Mouse (Mus musculus) heart, embryonic 11.5 days (tissue): ENCODE data around the gene Rsc1a1. TPM values are rescaled to one million over a fixed set of nuclear protein-coding genes. Genes with fewer than 3 reads are reported as not detected.

Experiments
- ATAC-seq: fragments of 200-750 bp; cut with Nextera tagmentation; replicated peaks from 2 replicates; pipeline ENCODE4 v1.8.0; 2017; ENCODE audit warnings: moderate library complexity; ENCODE audit not compliant: insufficient number of reproducible peaks, low FRiP score, low TSS enrichment
- H3K27ac ChIP-seq: fragments of 300-500 bp; sonication (generic); 2 replicates; pipeline ENCODE4 v1.5.1; 2014; ENCODE audit warnings: mild to moderate bottlenecking, low read depth, low read length
- H3K27me3 ChIP-seq: fragments of 300-500 bp; sonication (generic); 2 replicates; pipeline ENCODE4 v1.6.1; 2014; ENCODE audit warnings: mild to moderate bottlenecking, low read length, mixed read lengths; ENCODE audit not compliant: control insufficient read depth, insufficient read depth
- H3K36me3 ChIP-seq: fragments of 300-500 bp; sonication (generic); 2 replicates; pipeline ENCODE4 v1.6.1; 2014; ENCODE audit warnings: mild to moderate bottlenecking, low read length, moderate library complexity, mixed read lengths; ENCODE audit not compliant: control insufficient read depth, insufficient read depth
- H3K4me1 ChIP-seq: fragments of 300-500 bp; sonication (generic); 2 replicates; pipeline ENCODE4 v1.6.1; 2014; ENCODE audit warnings: low read length; ENCODE audit not compliant: control insufficient read depth, insufficient read depth
- H3K4me2 ChIP-seq: fragments of 300-500 bp; sonication (generic); 2 replicates; pipeline ENCODE4 v1.6.1; 2014; ENCODE audit warnings: mild to moderate bottlenecking, moderate library complexity
- H3K4me3 ChIP-seq: fragments of 300-500 bp; sonication (generic); 2 replicates; pipeline ENCODE4 v1.5.1; 2014; ENCODE audit warnings: low read depth, low read length
- H3K9ac ChIP-seq: fragments of 300-500 bp; sonication (generic); 2 replicates; pipeline ENCODE4 v1.6.1; 2014; ENCODE audit warnings: mild to moderate bottlenecking, low read depth, low read length, moderate library complexity
- H3K9me3 ChIP-seq: fragments of 300-500 bp; sonication (generic); replicated peaks from 2 replicates; pipeline ENCODE4 v1.6.1; 2016; ENCODE audit warnings: low read length; ENCODE audit not compliant: control insufficient read depth
- WGBS: fragments of 180-500 bp; shearing (Covaris S2); extraction: QIAGEN DNeasy Blood & Tissue Kit; methylation state at CpG from one replicate; pipeline ENCODE4 v1.1.7; 2014; ENCODE audit not compliant: insufficient replicate concordance; 5-methylcytosine and 5-hydroxymethylcytosine counted together
- polyA plus RNA-seq: library from polyadenylated mRNA; unstranded; fragments of >200 nt; fragmentation: Nextera tagmentation; extraction: Ambion mirVana; gene quantifications from 2 replicates; pipeline ENCODE4 v1.2.1, GENCODE M21; 2014

Gene Rsc1a1
- polyA plus RNA-seq, 1 experiment from 2014 or later, result 1.5 TPM

DNA sequence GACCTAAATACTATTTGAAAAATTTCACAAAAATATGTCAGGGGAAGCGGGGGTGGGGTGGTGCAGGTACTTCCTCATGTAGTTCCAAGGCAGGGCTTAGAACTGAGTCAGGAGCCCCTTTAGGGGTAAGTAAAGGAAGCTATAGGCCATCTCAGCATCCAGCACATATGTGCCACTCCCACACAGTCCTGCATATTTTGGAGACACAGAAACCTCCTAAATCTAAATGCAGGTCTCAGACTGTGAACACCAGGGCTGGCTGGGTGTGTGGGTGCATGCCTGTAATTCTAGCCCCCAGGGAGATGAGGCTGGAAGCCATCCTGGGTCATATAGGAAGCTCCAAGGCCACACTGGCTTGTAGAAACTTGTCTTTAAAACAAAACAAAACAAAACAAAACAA, 25.9 kb upstream of the Rsc1a1 start:
- no peaks in the 10 kb centered on the region for H3K27me3 ChIP-seq
- H3K36me3 ChIP-seq, result peaks cover 42% of the 10 kb centered on the region
- H3K4me2 ChIP-seq, result no peak overlapping the region
- H3K4me1 ChIP-seq, result no peaks in the 10 kb centered on the region
- no peak for ATAC-seq
- H3K9ac ChIP-seq, result no peak overlapping the region
- 97% methylated on average over 1 of the region's 1 CpGs for WGBS
- H3K27ac ChIP-seq, result no peak overlapping the region
- no peak overlapping the region for H3K4me3 ChIP-seq
- no peaks in the 10 kb centered on the region for H3K9me3 ChIP-seq

DNA sequence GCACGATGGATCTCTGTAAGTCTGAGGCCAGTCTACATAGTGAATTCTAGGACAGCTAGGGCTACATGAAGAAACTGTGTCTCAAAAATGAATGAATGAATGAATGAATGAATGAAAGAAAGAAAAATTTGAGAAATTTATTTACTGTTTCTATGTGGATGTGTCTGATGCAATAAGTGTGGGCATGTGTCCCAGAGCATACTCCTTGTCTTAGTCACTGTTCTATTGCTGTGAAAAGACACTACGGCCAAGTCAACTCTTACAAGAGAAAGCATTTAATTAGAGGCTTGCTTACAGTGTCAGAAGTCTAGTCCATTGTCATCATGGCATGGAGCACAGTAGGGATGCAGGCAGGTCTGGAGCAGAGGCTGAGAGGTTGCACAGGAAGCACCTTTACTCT, 23.6 kb upstream of the Rsc1a1 start:
- WGBS, result 91% methylated on average over 2 of the region's 2 CpGs
- Histone ChIP-seq H3K27ac (no peak overlapping the region), H3K9me3 (no peaks in the 10 kb centered on the region), H3K4me1 (no peaks in the 10 kb centered on the region), H3K9ac (no peak overlapping the region), H3K27me3 (no peaks in the 10 kb centered on the region), H3K4me2 (no peak overlapping the region), H3K4me3 (no peak overlapping the region), H3K36me3 (peaks cover 56% of the 10 kb centered on the region)
- no peak for ATAC-seq

DNA sequence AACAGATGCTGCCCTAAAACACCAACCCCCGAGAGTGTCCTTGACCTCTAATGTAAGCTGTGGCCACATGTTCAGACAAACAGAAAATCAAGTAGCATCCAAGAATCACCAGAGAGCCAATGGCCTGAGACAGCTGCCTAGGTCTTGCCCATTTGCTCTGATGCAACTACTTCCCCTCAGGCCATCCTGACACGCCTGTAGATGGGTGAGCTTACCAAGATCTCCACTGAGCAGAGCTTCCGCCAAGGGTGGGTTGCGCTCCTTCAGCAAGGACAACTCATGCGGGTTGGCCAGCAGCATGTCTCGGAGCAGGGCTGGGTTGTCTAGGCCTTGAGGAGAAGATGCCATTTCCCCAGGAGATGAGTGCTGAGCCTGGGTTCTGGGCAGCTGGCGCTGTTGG, 22.6 kb upstream of the Rsc1a1 start:
- H3K9me3 ChIP-seq, result no peaks in the 10 kb centered on the region
- H3K4me3 ChIP-seq, result no peak overlapping the region
- 91% methylated on average over 7 of the region's 7 CpGs for WGBS
- no peak overlapping the region for H3K4me2 ChIP-seq
- no peak overlapping the region for H3K9ac ChIP-seq
- H3K36me3 ChIP-seq, result peaks cover 61% of the 10 kb centered on the region
- H3K4me1 ChIP-seq, result no peaks in the 10 kb centered on the region
- no peak for ATAC-seq
- no peaks in the 10 kb centered on the region for H3K27me3 ChIP-seq
- H3K27ac ChIP-seq, result no peak overlapping the region

DNA sequence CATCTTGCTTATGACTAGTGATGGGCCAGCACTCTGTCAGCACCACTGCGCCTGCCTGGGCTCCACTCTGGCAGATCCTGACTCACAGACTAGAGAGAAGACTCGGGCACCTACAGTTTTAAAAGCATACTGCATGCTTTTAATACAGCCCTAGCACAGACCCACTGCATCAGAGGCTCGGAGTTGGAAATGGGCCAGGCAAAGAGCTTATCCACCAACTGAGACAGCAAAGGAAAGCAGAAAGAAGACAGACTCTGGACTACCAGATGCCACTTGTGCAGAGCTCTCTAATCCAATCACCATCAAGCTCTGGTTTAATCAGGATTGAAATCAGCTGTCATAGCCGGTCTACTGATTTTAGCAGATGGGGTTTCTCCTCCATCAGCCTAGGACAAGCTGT, 19.9 kb upstream of the Rsc1a1 start:
- no peak for ATAC-seq
- peaks cover 58% of the 10 kb centered on the region for H3K36me3 ChIP-seq

DNA sequence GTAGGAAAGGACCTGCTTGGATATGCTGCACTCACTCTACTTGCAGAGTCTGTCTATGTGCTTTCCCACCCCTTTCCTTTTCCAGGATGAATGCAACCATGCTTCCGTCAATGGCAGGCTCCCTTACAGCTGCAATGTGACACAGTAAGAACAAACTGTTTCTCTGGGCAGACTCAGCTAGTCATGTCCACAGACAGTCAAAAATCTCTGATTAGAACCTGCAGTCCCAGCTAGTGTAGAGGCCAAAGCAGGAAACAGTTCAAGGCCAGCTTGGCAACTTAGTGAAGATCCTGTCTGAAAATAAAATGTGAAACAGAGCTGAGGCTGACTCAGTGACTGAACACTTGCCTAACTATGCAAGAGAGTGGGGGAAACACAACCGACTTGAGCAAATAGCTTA, 19.2 kb upstream of the Rsc1a1 start:
- no peaks in the 10 kb centered on the region for H3K9me3 ChIP-seq
- no peaks in the 10 kb centered on the region for H3K27me3 ChIP-seq
- 89% methylated on average over 2 of the region's 2 CpGs for WGBS
- no peak for ATAC-seq
- no peak overlapping the region for H3K27ac ChIP-seq
- H3K36me3 ChIP-seq, result peaks cover 58% of the 10 kb centered on the region
- H3K4me3 ChIP-seq, result no peak overlapping the region
- no peak overlapping the region for H3K4me2 ChIP-seq
- no peaks in the 10 kb centered on the region for H3K4me1 ChIP-seq
- no peak overlapping the region for H3K9ac ChIP-seq

More for the DNA sequence above, 19.9 kb upstream of the Rsc1a1 start:
- no peak overlapping the region for H3K4me2 ChIP-seq
- no peak overlapping the region for H3K27ac ChIP-seq
- H3K27me3 ChIP-seq, result no peaks in the 10 kb centered on the region
- WGBS, result 79% methylated on average over 4 of the region's 4 CpGs
- no peaks in the 10 kb centered on the region for H3K4me1 ChIP-seq
- no peak overlapping the region for H3K9ac ChIP-seq
- H3K9me3 ChIP-seq, result no peaks in the 10 kb centered on the region
- no peak overlapping the region for H3K4me3 ChIP-seq

- no peak overlapping the region for H3K9ac ChIP-seq
- no peak overlapping the region for H3K4me3 ChIP-seq
- no peak for ATAC-seq
- no peaks in the 10 kb centered on the region for H3K27me3 ChIP-seq
- 92% methylated on average over 8 of the region's 8 CpGs for WGBS
- 0 out of 2 replicates have a peak, but pooled peaks cover 3% of the 10 kb centered on the region for H3K4me1 ChIP-seq
- H3K36me3 ChIP-seq, result peaks cover 49% of the 10 kb centered on the region
- no peak overlapping the region for H3K27ac ChIP-seq
- no peaks in the 10 kb centered on the region for H3K9me3 ChIP-seq
- H3K4me2 ChIP-seq, result no peak overlapping the region
These were observed 9.3 kb upstream of the Rsc1a1 start for GRCm38 (mm10) chr4:141694719-141695118.

DNA sequence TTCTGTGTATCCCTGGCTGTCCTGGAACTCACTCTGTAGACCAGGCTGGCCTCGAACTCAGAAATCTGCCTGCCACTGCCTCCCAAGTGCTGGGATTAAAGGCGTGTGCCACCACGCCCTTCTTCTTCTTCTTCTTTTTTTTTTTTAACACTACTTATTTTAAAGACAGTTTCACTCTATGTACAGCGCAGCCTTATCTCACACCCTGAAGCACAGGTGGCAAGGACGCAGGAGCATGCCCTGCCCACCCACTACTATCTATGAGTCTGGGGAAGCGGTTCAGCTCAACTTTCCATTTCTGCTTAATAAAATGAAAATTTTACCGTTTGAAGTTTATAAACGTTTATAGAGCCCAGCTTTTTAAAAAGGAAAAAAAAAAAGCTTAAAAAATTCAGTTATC, 3.1 kb upstream of the Rsc1a1 start:
- H3K36me3 ChIP-seq, result peaks cover 37% of the 10 kb centered on the region
- H3K27me3 ChIP-seq, result no peaks in the 10 kb centered on the region
- no peak for ATAC-seq
- no peak overlapping the region for H3K27ac ChIP-seq
- no peak overlapping the region for H3K9ac ChIP-seq
- H3K9me3 ChIP-seq, result no peaks in the 10 kb centered on the region
- no peak overlapping the region for H3K4me3 ChIP-seq
- no peak overlapping the region for H3K4me2 ChIP-seq
- WGBS, result 87% methylated on average over 8 of the region's 8 CpGs
- H3K4me1 ChIP-seq, result peaks cover 15% of the 10 kb centered on the region; the same call in 1 of the 2 replicates

DNA sequence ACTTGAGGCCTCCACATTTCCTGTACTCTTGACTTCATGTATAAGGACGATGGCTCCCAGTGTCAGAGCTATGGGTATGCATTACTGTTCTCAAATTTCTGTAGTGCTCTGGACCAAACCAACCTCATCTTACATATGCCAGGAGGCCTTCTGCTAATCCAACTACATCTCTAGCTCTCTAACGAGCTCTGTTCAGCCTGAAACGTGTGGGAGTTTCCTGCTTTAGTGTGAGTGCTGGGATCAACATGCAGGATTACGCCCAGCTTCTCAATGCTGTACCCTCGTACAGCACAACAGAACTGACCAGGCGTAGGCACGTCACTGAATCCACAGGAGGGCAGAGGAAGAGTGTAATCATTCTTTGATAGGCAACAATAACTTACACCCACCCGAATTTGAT, 1.1 kb upstream of the Rsc1a1 start:
- Histone ChIP-seq H3K9ac (no peak overlapping the region), H3K36me3 (peaks cover 34% of the 10 kb centered on the region), H3K27me3 (no peaks in the 10 kb centered on the region), H3K27ac (no peak overlapping the region), H3K9me3 (no peaks in the 10 kb centered on the region), H3K4me1 (peaks cover 29% of the 10 kb centered on the region), H3K4me3 (no peak overlapping the region), H3K4me2 (no peak overlapping the region)
- WGBS, result 80% methylated on average over 8 of the region's 8 CpGs
- no peak for ATAC-seq

DNA sequence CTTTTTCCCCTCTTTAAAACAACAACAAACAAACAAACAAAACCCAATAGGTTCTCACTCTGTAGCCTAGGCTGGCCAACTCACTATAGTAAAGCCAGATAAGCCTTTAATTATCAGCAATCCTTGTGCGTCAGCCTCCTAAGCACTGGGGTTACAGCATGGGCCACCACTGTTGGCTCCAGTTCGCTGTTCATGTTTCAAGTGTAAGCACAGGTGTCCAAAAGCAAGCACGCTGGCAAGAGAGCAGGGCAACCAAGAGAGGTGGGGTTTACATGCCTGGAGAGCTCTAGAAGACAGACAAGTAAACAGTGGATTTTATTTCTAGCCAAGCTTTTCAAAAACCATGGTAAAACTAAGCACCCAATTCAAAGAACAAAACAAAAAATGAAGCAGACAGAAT, 694 bp upstream of the Rsc1a1 start:
- 87% methylated on average over 3 of the region's 3 CpGs for WGBS
- H3K9me3 ChIP-seq, result no peaks in the 10 kb centered on the region
- H3K9ac ChIP-seq, result no peak overlapping the region
- no peak overlapping the region for H3K27ac ChIP-seq
- ATAC-seq, result no peak
- peaks cover 29% of the 10 kb centered on the region for H3K36me3 ChIP-seq
- H3K27me3 ChIP-seq, result no peaks in the 10 kb centered on the region
- H3K4me3 ChIP-seq, result no peak overlapping the region
- peaks cover 32% of the 10 kb centered on the region for H3K4me1 ChIP-seq
- no peak overlapping the region for H3K4me2 ChIP-seq
